Mouse (Mus musculus): ENCODE measurements around the gene Tex50. TPM values are rescaled to one million over a fixed set of nuclear protein-coding genes. Genes with fewer than 3 reads are reported as not detected.
"Not testable (repeated sequence)": the region's sequence is repeated elsewhere in the genome, so short reads cannot be mapped to it uniquely, and the experiment has no call there.

Tex50 gene
- not detected for total RNA-seq (2021)

DNA sequence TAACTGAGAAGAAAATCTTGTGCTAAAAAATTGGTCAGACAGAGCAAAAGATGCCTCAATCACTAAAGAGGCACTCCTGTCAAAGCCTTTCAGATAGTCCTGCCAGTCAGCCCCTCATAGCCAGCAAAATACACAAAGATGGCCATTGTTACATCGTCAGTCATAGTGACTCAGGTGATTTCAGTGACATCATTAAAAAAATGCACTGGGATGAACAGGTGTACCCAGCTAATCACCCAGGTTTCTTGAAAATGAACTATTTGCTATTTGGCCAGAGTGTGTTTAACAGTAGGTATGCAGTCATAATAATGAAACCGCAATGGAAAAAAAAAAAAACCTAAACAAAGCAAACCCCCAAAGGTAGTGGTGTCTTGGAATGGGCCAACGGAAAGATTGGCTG is at the start of gene Tex50:
TSS of gene Tex50 (minus strand) at position 101 of the 400 bp plus-strand sequence.
- no peak for DNase-seq (ENCODE audit: low spot score in 2 of 2)
- intact Hi-C loops (cut with DNase I): no loop called here

GRCm38 (mm10) chr1:161199856-161200255 is 40.7 kb upstream of the Tex50 start:
- no peak for DNase-seq (ENCODE audit: low spot score in 2 of 2)
- intact Hi-C loops (cut with DNase I): loop anchor here (5.0 to 10.0 kb wide), 3 partner anchors 87 to 225 kb away; partner anchors contain the start of genes Cenpl, Dars2 and Serpinc1

GRCm38 (mm10) chr1:161196364-161196763 is 37.2 kb upstream of the Tex50 start:
- DNase-seq (ENCODE audit: low spot score in 2 of 2): not testable (repeated sequence)
- intact Hi-C loops (cut with DNase I): loop anchor here (5.0 to 10.0 kb wide), 3 partner anchors 91 to 222 kb away; partner anchors contain the start of genes Cenpl, Dars2 and Serpinc1

DNA sequence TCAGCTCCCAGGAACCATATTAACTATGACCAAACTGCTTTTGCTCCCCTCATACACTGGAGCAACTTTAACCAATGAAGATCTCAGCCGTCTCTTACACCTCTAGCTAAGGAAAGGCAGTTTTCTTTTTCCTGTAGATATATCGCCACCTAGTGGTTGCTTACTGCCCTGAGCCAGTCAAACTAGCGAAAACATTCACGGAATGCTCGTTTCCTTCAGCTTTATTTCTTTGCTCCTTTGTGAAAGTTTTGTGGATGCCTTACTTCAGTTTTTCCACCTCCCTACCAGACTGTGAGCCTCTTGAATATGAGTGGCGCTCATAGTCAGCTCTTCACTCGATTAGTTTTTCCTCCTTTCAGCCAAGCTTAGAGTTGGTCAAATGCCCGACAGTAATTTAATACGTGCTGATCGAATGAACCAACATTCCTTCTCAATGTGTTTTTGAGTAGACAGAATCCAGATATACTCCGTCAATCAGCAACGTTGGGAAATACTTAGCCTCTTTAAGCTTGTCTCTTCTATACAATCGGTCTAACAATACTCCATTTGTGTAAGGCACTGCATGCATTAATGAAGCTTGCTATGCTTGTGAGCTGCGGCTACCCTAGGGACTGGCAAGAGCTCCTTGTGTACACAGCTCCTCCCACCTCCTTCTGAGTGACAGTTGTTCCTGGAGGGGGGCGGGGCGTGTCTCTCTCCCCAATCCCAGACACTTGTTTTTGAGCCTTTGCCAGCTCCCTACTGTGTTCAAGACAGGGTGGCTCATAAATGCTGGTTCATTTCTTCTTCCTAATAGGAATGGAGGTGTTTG is 36.6 kb upstream of the Tex50 start:
- intact Hi-C loops (cut with DNase I): loop anchor here (5.0 to 10.0 kb wide), 3 partner anchors 92 to 221 kb away; partner anchors contain the start of genes Cenpl, Dars2 and Serpinc1
- DNase-seq (ENCODE audit: low spot score in 2 of 2): peak; percentile 52 to 55

DNA sequence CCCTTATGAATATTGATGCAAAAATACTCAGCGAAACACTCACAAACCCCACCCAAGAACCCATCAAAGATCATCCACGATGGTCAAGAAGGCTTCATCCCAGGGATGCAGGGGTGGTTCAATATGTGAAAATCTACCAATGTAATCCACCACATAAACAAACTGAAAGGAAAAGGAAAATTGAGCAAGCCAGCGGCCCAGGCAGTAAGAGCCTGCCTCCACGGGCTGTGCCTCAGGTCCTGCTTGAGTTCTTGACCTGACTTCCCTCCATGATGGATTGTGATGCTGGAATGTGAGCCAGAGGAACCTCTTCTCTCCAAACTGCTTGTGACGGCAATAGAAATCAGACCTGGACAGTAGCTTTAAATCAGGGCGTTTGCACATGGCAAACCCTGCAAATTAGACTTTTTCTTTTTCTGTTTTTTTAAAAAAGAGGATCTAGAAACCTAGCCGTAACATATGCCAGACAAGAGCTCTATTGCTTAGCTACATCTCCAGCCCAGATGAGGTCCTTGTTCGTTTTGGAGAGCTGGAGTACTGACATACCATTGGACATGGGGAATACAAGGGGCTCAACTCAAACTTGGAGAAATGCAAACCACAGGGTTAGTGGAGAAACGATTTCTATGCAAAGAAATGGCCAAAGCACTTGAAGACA is 31.3 kb upstream of the Tex50 start:
- intact Hi-C loops (cut with DNase I): loop anchor here (10.0 kb wide), 2 partner anchors 116 to 216 kb away; partner anchors contain the start of genes Cenpl, Dars2 and Serpinc1
- DNase-seq (ENCODE audit: low spot score in 2 of 2): no peak

DNA sequence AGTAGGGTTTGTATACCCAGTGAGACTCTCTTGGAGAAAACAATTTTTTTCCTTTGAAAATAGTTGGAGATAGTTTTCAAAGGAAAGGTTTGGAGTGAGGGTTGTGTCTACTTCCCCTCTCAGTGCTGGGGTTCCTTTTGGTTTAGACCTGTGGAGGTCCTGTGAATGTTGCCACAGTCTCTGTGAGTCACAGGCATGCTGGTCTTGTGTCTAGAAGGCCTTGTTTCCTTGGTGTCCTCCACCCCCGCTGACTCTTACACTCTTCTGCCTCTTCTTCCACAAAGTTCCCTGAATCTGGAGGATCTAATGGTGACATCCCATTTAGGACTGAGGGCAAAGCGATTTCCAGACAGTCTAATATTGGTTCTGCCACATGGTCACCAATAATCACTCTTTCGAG is 26.3 kb upstream of the Tex50 start:
- no peak for DNase-seq (ENCODE audit: low spot score in 2 of 2)
- intact Hi-C loops (cut with DNase I): no loop called here

DNA sequence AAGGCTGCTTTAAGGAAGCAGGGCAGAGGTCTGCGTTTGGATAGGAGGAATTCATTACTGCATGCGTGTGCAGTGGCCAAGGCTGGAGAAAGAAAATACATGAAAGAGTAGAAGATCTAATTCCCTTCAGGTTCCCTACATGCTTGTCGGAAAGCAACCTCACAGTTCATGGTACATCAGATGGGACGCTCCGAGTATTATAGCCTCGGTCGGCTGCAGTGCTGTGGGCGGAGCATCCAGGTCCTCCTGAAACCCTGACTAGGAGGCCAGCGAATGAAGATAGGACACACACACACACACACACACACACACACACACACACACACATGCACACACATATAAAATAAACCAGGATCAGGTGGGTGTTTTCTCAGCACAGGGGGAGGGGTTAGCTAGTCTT is 24.6 kb upstream of the Tex50 start:
- intact Hi-C loops (cut with DNase I): no loop called here

DNA sequence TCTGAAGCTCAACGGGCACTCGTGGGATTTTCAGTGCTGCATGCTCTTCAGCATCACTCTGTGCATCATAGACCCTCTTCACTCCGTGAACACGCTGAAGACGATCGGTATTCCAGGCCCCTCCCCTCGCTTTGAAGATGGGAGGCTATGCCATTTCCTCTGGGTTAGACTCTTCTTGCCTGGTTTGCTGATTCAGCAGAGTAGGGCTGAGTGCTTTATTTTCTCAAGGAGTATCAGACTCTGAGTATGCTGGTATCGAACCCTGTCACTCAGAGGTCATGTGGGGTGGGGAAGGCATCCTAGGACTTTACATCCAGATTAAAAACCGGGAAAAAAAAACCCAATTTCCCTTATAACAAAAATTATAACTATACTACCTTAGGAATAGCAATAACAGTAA is 23.3 kb upstream of the Tex50 start:
- no peak for DNase-seq (ENCODE audit: low spot score in 2 of 2)
- intact Hi-C loops (cut with DNase I): no loop called here

More for the DNA sequence above, 24.6 kb upstream of the Tex50 start:
- no peak for DNase-seq (ENCODE audit: low spot score in 2 of 2)

GRCm38 (mm10) chr1:161180674-161181073 is 21.6 kb upstream of the Tex50 start:
- intact Hi-C loops (cut with DNase I): no loop called here
- DNase-seq (ENCODE audit: low spot score in 2 of 2): peak in 1 of 2 experiments; percentile 13

DNA sequence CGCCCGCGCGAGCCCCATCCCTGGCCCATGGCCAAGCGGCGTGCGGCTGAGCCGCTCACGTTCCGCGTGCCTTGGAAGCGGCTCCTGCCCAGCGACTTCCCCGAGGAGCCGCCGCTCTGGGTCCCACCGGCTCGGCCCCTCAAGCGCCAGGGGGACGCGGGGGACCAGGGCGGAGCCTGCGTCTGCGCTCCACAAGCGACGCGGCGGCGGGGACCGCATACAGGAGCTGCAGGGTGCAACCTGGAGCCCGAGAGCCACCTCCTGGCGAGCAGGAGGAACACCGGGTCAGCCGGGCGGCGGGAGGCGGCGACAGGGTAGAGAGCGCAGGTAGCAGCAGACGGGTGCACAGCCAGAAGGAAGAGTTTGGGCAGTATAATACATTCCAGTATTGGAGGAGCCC is 11.5 kb upstream of the Tex50 start:
- DNase-seq (ENCODE audit: low spot score in 2 of 2): peak; percentile 64 to 73
- intact Hi-C loops (cut with DNase I): no loop called here

DNA sequence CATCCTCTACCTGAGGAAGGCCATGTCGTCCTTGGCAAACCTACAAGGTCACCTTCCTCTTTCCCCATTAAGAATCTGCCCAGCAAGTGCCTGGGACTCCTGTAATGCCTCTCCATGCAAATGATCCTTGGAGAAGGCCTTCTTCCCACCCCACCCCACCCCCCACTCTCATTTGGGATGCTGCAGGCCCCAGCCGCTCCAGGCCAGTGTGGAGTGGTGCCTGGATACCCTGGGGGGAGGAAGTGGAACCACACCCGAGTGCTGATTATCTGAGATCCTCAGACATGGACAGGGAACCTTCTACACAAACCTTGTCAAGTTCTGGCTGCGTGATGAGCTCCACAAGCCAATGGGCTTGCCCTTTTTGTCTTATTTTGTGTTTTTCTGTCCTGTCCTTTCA is 1.2 kb upstream of the Tex50 start:
- intact Hi-C loops (cut with DNase I): loop anchor here (10.0 kb wide), 1 partner anchor 215 kb away; no protein-coding TSS in a partner anchor
- no peak for DNase-seq (ENCODE audit: low spot score in 2 of 2)

DNA sequence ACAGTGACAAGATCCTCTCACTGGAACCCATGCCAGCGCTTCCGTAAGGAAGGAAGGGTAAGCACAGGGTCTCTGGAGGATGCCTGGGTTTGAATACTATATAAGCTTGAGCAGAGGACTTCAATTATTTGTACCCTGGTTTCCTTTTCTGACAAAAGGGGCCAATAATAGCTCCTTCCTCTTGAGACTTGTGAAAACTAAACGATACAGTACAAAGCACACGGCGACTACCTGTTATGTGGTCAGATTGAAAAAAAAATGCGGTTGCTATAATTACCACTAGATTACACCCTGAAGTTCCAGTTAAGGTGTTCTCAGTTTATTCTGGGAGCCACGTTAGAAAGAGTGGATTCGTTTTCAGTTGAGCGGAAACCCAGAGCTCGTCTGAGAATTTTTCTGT is 2.6 kb downstream of the Tex50 start:
- DNase-seq (ENCODE audit: low spot score in 2 of 2): no peak

GRCm38 (mm10) chr1:161151098-161151497 is 8.0 kb downstream of the Tex50 start:
- intact Hi-C loops (cut with DNase I): no loop called here
- no peak for DNase-seq (ENCODE audit: low spot score in 2 of 2)

More for the DNA sequence above, 2.6 kb downstream of the Tex50 start:
- intact Hi-C loops (cut with DNase I): no loop called here

- no peak for DNase-seq (ENCODE audit: low spot score in 2 of 2)
- intact Hi-C loops (cut with DNase I): no loop called here
Observed at GRCm38 (mm10) chr1:161147888-161148287, 11.2 kb downstream of the Tex50 start.

DNA sequence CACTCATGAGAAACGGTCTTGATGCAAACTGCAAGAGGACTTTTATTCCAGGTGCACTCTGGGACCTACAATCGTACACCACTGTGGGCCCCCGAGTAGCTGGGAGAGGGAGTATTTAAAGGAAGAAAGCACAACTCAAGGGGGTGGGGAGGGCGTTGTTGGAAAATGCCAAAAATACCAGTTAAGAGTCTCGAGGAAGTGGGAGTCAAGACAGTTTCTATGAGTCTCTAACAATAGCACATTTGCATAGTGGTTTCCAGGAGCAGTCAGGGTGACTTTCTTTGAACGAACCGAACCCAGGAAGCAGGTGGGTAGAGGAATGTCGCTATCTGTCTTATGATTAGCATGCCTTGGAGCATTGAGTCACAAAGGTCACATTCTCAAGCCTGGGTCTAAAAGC is 13.5 kb downstream of the Tex50 start:
- DNase-seq (ENCODE audit: low spot score in 2 of 2); intact Hi-C loops (cut with DNase I): not testable (repeated sequence)

DNA sequence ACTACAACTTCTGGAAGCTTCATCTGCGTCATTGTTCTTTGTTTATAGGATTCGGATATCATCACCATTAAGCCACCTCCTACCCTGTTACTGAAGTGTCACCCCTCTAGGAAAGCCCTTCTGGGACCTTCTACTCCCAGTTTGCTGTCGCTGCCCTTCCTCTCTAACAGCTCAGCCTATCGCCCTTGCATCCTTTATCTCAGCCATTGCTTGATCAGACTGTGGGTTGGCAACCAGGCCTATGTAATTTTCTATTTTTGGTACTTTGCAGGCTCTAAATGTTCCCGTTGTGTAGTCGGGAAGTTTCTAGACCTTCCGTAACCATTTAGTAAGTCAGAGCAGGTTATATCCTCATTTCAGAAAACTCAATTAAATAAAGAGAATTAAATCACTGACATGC is 15.9 kb downstream of the Tex50 start:
- intact Hi-C loops (cut with DNase I): no loop called here
- DNase-seq (ENCODE audit: low spot score in 2 of 2): peak in 1 of 2 experiments; percentile 11

DNA sequence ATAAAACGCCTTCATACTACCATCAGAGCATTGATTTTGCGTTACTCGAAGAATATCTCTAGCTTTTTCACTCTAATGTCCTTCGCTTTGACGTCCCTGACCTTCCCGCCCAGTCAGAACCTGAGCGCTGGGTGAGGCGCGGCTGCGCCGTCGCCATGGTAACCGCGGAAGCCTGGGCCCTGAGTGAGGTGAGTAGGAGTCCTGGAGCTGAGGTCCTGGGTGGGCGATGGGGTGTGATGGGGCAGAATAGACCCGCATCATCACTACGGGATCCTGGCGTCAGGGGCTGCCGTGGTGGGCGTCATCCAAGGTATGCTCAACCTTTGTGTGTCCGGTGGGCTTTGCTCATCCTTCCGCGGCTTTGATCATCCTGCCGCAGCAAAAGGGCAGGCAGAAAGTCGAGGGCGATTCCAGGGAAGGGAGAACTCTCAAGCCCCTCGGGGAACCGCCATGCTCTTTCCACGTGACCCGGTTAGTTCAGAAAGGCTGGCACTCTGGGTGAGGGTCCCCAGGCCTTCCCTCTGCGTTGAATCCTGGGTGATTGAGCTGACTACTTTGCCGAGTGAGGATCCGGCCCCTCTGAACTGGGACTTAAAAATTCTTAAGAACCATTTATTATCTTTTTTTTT is 16.5 kb downstream of the Tex50 start, which contains the start of gene Ankrd45:
TSS of gene Ankrd45 (plus strand) at position 161 of the 629 bp plus-strand sequence.
- intact Hi-C loops (cut with DNase I): no loop called here
- peak; percentile 68 to 77 for DNase-seq (ENCODE audit: low spot score in 2 of 2)

GRCm38 (mm10) chr1:161140026-161140762 is 18.9 kb downstream of the Tex50 start:
- intact Hi-C loops (cut with DNase I): no loop called here
- DNase-seq (ENCODE audit: low spot score in 2 of 2): no peak

GRCm38 (mm10) chr1:161139496-161139895 is 19.6 kb downstream of the Tex50 start:
- intact Hi-C loops (cut with DNase I): no loop called here

More at GRCm38 (mm10) chr1:161139496-161139895, 19.6 kb downstream of the Tex50 start:
- no peak for DNase-seq (ENCODE audit: low spot score in 2 of 2)

Measured in left cerebral cortex, postnatal 36 days (tissue).